Mouse (Mus musculus) E14TG2a.4 (cell line): ENCODE results near the gene Slc28a3.

Source experiments
- H3K27me3 ChIP-seq: 2 replicates; pipeline ENCODE4 v1.6.1; 2014; ENCODE audit warnings: low read length, control low read depth; ENCODE audit not compliant: insufficient read depth
- H3K36me3 ChIP-seq: 2 replicates; pipeline ENCODE4 v1.6.1; 2014; ENCODE audit warnings: low read length, control low read depth; ENCODE audit not compliant: insufficient read depth
- H3K4me1 ChIP-seq: replicated peaks from 2 replicates; pipeline ENCODE4 v1.6.1; 2014; ENCODE audit warnings: low read depth, low read length, control low read depth
- H3K4me3 ChIP-seq: replicated peaks from 2 replicates; pipeline ENCODE4 v1.5.1; 2014; ENCODE audit warnings: mild to moderate bottlenecking, low read length
- H3K9me3 ChIP-seq: 2 replicates; pipeline ENCODE4 v1.6.1; 2014; ENCODE audit warnings: low read length, control low read depth
- CTCF ChIP-seq: conservative IDR thresholded peaks from 2 replicates; pipeline ENCODE4 v1.5.1; 2014; ENCODE audit warnings: low read length
- NANOG ChIP-seq: IDR thresholded peaks from 2 replicates; pipeline ENCODE4 v1.6.1; 2014; ENCODE audit warnings: borderline replicate concordance, low read length, mixed read lengths
- POU5F1 ChIP-seq: IDR thresholded peaks from 2 replicates; pipeline ENCODE4 v1.6.1; 2014; ENCODE audit warnings: low read length, borderline replicate concordance

Gene Slc28a3

GRCm38 (mm10) chr13:58551924-58552323 lies 58.8 kb downstream of the Slc28a3 start:
- H3K27me3 ChIP-seq: no peaks in the 10 kb centered on the region
- H3K4me3 ChIP-seq: no peak overlapping the region
- H3K4me1 ChIP-seq: peaks cover 4% of the 10 kb centered on the region; the same call in 1 of the 2 replicates
- no peaks in the 10 kb centered on the region for H3K9me3 ChIP-seq
- no peak for TF ChIP-seq NANOG
- H3K36me3 ChIP-seq: no peaks in the 10 kb centered on the region

- no peaks in the 10 kb centered on the region for H3K9me3 ChIP-seq
- TF ChIP-seq POU5F1: no peak
- TF ChIP-seq CTCF: no peak
- no peak for TF ChIP-seq NANOG
- no peaks in the 10 kb centered on the region for H3K36me3 ChIP-seq
- H3K27me3 ChIP-seq: peaks cover 6% of the 10 kb centered on the region; the same call in 1 of the 2 replicates
- no peak overlapping the region for H3K4me3 ChIP-seq
- H3K4me1 ChIP-seq: peaks cover 16% of the 10 kb centered on the region
Measured at GRCm38 (mm10) chr13:58547570-58547969, 63.1 kb downstream of the Slc28a3 start.

DNA sequence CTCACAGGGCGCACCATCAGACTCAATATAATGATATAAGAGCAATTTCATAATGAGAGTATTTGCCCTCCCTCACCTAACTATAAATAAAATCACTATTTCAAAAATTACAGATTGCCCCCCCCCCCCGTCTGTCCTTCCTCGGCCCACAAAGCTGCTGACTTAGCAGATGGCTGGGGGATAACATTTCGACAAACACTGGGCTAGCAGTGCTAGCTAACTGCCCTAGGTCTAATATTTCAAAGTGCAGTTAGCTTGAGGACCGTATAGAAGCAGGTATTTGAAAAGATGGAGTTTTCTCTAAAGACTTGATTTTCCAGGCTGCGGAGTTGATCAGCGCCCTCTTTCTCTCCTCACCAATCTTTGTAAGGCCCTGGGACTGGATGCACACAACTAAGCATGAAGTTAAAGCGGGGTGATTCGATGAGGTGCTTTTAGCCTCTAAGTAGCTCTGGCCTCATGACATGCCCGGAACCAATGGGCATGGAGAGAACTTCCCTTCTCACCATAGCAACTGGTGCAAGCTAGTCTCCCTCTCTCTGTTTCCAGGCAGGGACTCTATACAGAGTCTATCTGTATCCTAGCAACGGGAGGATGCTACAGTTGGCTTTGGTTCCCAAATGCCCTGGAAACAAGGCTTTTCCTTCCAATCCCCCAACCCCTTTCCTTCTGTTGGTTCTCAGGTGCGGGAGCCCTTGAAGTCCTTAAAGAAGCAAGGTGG lies 66.8 kb downstream of the Slc28a3 start:
- no peak overlapping the region for H3K4me3 ChIP-seq
- H3K9me3 ChIP-seq: no peaks in the 10 kb centered on the region
- peaks cover 6% of the 10 kb centered on the region; the same call in 1 of the 2 replicates for H3K27me3 ChIP-seq
- TF ChIP-seq CTCF (no peak), POU5F1 (no peak), NANOG (0 out of 2 replicates have a peak, but pooled peaks have one; percentile 5)
- no peaks in the 10 kb centered on the region for H3K36me3 ChIP-seq
- peaks cover 27% of the 10 kb centered on the region for H3K4me1 ChIP-seq

- Histone ChIP-seq H3K36me3 (no peaks in the 10 kb centered on the region), H3K27me3 (peaks cover 6% of the 10 kb centered on the region; the same call in 1 of the 2 replicates), H3K4me1 (peaks cover 34% of the 10 kb centered on the region), H3K9me3 (no peaks in the 10 kb centered on the region), H3K4me3 (no peak overlapping the region)
- TF ChIP-seq POU5F1 (no peak), NANOG (no peak), CTCF (peak; percentile 83)
Measured at GRCm38 (mm10) chr13:58543066-58543465, 67.6 kb downstream of the Slc28a3 start.

DNA sequence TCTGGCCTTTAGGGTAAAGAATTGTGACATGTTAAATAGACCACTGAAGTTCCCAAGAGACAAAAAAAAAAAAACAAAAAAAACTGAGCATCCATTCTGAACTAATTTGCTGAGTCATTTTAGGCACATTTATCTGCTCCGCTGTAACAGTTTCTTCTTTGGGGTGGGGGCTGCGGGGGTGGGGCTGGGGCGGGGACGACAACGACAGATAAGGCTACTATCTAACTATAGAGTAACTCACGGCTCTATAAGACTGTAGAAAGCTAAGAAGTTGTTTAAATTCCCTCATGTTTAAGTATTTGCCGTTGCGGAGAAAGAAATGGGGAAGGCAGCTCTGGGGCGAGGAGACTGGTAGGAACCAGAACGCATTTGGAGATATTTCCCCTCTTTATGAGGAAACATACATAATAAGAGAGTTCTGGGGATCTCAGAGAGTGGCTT lies 68.1 kb downstream of the Slc28a3 start:
- Histone ChIP-seq H3K27me3 (peaks cover 6% of the 10 kb centered on the region; the same call in 1 of the 2 replicates), H3K9me3 (no peaks in the 10 kb centered on the region), H3K4me1 (peaks cover 39% of the 10 kb centered on the region), H3K36me3 (no peaks in the 10 kb centered on the region), H3K4me3 (no peak overlapping the region)
- TF ChIP-seq NANOG (no peak), POU5F1 (no peak), CTCF (no peak)

DNA sequence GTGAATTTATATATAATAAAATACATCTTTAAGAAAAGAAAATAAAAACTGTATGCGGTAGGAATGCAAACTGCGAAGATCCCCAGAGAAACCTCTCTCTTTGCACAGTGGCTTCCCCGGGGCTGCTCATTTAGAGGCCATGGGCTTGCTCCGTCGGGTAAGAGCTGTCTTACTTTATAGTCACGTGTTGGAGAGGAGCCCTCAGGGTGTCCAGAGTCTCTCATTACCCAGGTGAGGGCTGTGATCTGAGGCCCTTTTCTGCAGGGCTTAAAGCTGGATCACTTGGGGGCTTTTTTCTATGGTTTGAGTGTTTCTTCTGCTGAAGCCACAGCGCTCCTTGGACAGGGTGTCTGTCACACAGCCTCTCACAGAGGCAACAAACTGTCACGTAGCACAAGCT lies 68.5 kb downstream of the Slc28a3 start:
- H3K9me3 ChIP-seq: no peaks in the 10 kb centered on the region
- H3K4me1 ChIP-seq: peaks cover 43% of the 10 kb centered on the region
- H3K27me3 ChIP-seq: peaks cover 6% of the 10 kb centered on the region; the same call in 1 of the 2 replicates
- H3K36me3 ChIP-seq: no peaks in the 10 kb centered on the region
- TF ChIP-seq POU5F1: no peak
- no peak for TF ChIP-seq NANOG
- no peak for TF ChIP-seq CTCF
- H3K4me3 ChIP-seq: no peak overlapping the region

GRCm38 (mm10) chr13:58541620-58542019 lies 69.1 kb downstream of the Slc28a3 start:
- TF ChIP-seq POU5F1 (no peak), NANOG (no peak), CTCF (no peak)
- H3K27me3 ChIP-seq: peaks cover 6% of the 10 kb centered on the region; the same call in 1 of the 2 replicates
- H3K4me1 ChIP-seq: peaks cover 49% of the 10 kb centered on the region
- H3K36me3 ChIP-seq: no peaks in the 10 kb centered on the region
- H3K9me3 ChIP-seq: no peaks in the 10 kb centered on the region
- no peak overlapping the region for H3K4me3 ChIP-seq

DNA sequence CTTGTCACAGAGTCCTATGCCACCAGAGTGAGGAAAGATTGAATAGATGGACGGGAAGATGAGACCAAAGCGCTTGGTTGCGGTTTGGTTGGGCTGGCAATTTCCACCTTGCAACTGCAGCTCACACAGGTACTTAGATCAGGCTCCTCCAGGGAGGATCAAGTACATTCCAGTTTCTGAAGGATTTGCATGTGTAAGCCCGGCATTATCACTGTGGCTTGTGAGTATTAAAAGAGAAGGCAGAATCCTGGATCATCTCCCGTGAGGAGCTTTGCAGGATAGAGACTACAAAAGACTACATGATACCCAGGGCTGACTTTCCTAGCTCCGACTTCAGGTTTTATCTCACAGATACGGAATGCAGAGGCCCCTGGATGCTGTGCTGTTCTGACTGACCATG lies 71.7 kb downstream of the Slc28a3 start:
- TF ChIP-seq CTCF (no peak), NANOG (no peak)
- H3K36me3 ChIP-seq: no peaks in the 10 kb centered on the region

DNA sequence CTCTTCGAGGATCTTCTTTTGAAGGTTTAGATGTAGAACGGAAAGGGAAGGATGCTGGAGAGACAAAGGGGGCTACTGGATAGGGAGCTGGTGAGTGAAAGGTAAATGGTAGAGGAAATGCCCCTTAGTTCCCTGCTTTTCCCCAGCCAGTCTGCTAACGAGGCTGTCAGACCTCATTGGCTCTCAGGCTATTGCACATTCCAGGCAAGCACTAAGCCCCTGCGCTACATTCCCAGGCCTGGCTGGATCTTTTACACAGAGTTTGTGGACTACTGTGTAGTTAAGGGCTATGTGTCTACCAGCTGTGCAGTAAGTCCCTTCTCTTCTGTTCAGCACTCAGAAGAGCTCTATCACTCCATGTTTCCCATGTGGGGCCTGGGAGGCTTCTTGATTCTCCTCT lies 72.3 kb downstream of the Slc28a3 start:
- H3K27me3 ChIP-seq: no peaks in the 10 kb centered on the region; the same call in 1 of the 2 replicates
- peaks cover 55% of the 10 kb centered on the region for H3K4me1 ChIP-seq
- H3K4me3 ChIP-seq: no peak overlapping the region
- TF ChIP-seq NANOG: no peak
- no peak for TF ChIP-seq POU5F1
- no peak for TF ChIP-seq CTCF
- H3K9me3 ChIP-seq: no peaks in the 10 kb centered on the region
- no peaks in the 10 kb centered on the region for H3K36me3 ChIP-seq

More for the DNA sequence above, 71.7 kb downstream of the Slc28a3 start:
- peaks cover 61% of the 10 kb centered on the region for H3K4me1 ChIP-seq
- no peaks in the 10 kb centered on the region for H3K9me3 ChIP-seq
- no peaks in the 10 kb centered on the region; the same call in 1 of the 2 replicates for H3K27me3 ChIP-seq
- H3K4me3 ChIP-seq: no peak overlapping the region
